Mouse (Mus musculus): ENCODE measurements around the gene Trnp1.

- TF ChIP-seq SMC3 (IDR thresholded peaks at IDR 0.05; ENCODE audit: low read depth, low read length) (no peak), POLR2A (IDR thresholded peaks at IDR 0.05; ENCODE audit: control insufficient read depth in 1 of 2, insufficient read depth in 1 of 2, low read depth in 1 of 2, low read length in 2 of 2, poor library complexity in 1 of 2) (no peak), HCFC1 (IDR thresholded peaks at IDR 0.05; ENCODE audit: low read depth, low read length) (no peak), CTCF (IDR thresholded peaks at IDR 0.05 in 2 of 3, conservative IDR thresholded peaks at IDR 0.05 in 1 of 3; ENCODE audit: control insufficient read depth in 1 of 3, insufficient read depth in 1 of 3, low read depth in 2 of 3, low read length in 3 of 3, poor library complexity in 1 of 3, severe bottlenecking in 1 of 3) (no peak), TCF12 (IDR thresholded peaks at IDR 0.05; ENCODE audit: low read depth, low read length) (no peak), RAD21 (IDR thresholded peaks at IDR 0.05; ENCODE audit: low read depth, low read length) (no peak), EP300 (IDR thresholded peaks at IDR 0.05; ENCODE audit: low read depth in 1 of 2, low read length in 2 of 2) (no peak), GATA1 (IDR thresholded peaks at IDR 0.05; ENCODE audit: low read depth, low read length) (no peak), TAL1 (IDR thresholded peaks at IDR 0.05; ENCODE audit: low read length) (no peak)
Observed at GRCm38 (mm10) chr4:133448708-133449388, 49.5 kb downstream of the Trnp1 start.

All from MEL (cell line).